Mouse (Mus musculus) granulocyte monocyte progenitor cell, adult 5-6 weeks (primary cell): ENCODE measurements around the gene Yeats2. TPM values are rescaled to one million over a fixed set of nuclear protein-coding genes. Genes with fewer than 3 reads are reported as not detected.

Source experiments
- ATAC-seq: replicated peaks from 2 replicates; pipeline ENCODE4 v1.8.0; 2016; ENCODE audit warnings: mild to moderate bottlenecking, moderate TSS enrichment, inconsistent platforms; ENCODE audit not compliant: poor library complexity, severe bottlenecking
- total RNA-seq, 2 experiments: library from RNA; stranded (forward) in 1 of 2; stranded (reverse) in 1 of 2; fragments of 200-712, 200-1000 nt in 1 of 2; fragments of >200 nt in 1 of 2; fragmentation: Nextera tagmentation in 1 of 2; gene quantifications; 2 replicates each; pipeline ENCODE4 v1.2.3; 2014 to 2017

Yeats2 gene
- total RNA-seq (2014; fragmentation: Nextera tagmentation): 47.2 and 65.0 TPM in 2 replicates
- 25.9 and 30.5 TPM in 2 replicates for total RNA-seq (2017)

DNA sequence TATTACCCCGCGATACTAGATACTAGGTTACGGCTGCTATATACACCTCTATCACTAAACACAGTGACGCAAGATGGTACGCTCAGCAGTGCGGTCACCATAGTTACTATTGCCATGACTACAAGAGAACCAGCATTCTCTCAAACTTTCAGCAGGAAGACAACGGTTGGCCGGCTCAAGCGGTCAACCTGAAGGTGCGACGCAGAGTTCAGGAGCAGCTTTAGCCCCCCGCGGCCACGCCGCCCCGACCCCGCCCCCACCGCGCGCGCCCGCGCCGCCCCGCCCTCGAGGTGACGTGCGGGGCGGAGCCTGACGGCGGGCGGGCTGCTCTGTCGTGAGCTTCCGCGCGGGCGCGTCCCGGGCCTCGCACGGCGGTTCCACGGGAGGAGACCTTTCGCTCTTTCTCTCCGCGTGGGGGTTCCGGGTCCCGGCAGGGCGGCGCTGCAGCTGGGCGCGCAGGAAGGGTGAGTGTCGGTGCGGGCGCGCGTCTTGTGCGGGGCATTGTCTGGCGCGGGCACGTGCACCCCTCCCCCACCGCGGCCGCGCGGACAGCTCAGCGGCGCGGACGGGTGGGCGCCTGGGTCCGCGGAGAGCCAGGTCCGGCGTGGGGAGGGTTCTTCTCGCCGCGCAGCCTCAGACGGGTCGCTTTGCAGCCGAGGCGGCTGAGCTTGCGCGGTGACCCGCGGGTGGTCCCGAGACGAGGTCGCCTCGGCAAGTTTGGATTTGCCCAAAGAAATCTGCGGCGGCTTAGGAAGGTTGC lies at the start of gene Yeats2:
TSS of gene Yeats2 (plus strand) at position 292 of the 760 bp plus-strand sequence.
- ATAC-seq: peak; percentile 83

DNA sequence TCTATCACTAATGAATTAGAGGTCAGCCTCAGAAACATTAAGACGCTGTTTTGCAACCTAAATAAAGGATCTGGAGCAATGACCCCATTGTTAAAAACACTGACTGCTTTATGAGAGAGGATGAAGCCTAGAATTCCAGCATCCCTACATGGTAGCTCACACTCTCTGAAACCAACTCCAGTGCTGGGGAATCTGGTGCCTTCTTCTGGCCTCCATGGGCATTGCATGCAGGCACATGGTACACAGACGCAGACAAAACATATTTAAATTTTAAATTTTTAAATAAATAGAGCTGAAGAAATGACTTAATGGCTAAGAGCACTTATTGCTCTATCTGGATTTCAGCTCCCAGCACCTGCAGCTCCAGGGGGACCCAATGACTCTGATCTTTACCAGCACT lies 44.9 kb upstream of the Yeats2 start:
- no peak for ATAC-seq

DNA sequence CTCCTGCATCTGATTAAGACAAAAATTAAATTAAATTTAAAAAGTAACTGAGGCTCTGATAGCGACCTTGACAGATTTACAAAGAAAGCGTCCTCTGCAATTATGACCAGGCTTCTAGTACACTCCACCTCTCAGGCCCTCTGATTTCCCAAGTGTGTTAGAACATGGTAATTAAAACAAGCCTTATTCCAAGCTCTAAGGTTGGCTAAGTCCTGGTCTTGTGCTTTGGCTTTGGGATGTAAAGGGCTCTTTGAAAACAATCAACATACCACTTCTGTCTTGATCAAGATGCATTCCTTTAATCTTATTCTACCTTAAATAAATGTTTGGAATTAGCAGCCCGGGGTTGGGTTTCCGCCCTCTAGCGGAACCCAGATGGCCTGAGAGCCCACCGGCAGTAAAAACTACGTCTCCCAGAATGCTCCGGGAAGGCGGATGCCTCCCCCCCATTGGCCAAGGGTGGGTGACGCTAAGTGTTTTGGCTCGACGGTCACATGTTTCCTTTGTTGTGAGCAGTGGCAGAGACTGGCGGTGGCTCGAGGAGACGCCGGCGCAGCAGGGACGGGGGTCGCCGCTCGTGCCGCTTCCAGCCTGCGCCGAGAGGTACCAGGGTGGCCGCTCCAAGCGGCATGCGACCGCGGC lies 43.7 kb upstream of the Yeats2 start, which contains the start of gene Klhl24:
TSS of gene Klhl24 (plus strand) at position 474 of the 642 bp plus-strand sequence.
- ATAC-seq: peak; percentile 86

DNA sequence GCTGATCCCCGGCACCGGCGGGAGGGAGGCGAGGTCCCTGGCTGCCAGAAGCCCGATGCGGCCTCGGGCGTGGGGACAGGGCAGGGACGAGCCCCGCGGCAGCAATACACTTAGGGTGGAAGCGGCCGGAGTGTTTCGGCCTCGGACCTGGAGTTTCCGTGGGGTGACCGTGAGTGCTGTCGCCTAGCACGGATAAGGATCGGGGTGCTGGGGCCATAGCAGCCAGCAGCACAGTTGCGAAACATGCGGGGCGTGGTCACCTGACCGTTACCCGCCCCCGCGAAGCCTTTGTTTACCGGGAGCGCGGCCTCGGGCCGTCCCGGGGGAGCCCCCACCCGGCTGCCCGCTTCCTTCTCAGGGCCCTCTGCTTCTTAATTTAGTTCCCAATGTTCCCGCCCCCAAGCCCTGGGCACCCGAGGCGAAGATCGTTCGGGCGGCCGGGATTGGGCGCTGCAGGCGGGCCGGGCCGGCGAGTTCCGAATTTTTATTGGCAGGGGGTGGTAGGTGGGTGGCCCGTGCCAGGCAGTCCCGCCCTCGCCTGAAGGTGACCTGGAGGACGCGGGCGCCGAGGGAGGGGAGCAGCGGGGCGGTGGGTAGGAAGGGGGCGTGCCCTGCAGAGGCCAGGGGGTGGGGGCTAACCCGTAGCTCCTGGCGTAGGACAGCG lies 43.0 kb upstream of the Yeats2 start:
- ATAC-seq: peak; percentile 84

DNA sequence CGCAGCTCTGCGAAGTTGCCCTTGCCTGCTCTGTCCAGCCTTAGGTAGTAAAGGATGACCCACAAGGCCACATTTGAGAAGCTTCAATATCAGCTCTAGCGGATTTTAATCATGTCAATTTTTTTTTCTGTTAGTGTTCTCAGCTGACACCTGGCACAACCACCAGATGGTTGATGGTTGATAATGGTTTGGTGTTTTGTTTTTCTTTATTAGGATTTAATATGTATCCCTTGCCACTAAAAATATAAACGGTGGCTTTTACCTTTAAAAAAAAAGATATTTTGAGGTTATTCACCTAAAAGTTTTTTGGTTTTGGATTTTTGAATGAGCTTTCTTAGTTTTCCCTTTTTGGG lies 42.5 kb upstream of the Yeats2 start:
- no peak for ATAC-seq

DNA sequence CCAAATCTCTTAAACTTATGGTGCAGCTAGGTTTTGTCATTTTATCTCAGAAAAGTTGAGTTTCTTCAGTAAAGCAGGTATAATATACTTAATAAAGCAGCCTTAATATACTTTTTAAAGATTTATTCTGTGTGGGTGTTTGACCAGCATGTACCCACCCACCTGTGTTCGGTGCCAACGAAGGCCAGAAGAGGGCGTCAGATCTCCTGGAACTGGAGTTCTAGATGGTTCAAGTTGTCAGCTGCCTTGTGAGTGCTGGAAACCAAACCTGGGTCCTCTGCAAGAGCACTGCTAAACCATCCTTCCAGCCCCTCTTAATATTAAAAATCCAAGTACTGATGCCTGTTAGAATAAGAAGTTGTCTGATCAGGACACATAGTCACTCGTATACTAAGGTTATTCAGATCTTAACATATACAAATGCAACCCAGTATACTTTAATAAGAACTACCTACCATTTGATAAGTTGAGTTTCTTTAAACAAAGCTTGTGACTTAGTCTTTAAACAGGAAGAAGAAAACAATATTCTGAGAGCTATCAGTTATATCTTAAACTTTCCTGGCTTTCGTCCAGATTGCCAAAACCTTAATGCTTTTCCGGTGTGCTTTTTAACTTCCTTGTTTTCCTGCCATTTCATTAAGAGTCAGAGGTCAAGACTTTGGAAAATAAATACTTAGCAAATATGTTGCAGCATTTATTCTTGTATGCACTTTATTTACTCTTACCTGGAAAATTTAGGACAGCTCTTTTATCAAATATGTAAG lies 41.8 kb upstream of the Yeats2 start:
- no peak for ATAC-seq

DNA sequence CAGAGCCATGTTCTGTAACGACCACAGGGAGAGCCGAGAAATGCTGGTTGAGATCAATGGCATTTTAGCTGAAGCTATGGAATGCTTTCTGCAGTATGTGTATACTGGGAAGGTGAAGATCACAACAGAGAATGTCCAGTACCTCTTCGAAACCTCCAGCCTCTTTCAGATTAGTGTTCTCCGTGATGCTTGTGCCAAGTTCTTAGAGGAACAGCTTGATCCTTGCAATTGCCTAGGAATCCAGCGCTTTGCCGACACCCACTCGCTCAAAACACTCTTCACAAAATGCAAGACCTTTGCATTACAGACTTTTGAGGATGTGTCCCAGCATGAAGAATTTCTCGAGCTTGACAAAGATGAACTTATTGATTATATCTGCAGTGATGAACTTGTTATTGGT lies 33.9 kb upstream of the Yeats2 start:
- ATAC-seq: no peak

DNA sequence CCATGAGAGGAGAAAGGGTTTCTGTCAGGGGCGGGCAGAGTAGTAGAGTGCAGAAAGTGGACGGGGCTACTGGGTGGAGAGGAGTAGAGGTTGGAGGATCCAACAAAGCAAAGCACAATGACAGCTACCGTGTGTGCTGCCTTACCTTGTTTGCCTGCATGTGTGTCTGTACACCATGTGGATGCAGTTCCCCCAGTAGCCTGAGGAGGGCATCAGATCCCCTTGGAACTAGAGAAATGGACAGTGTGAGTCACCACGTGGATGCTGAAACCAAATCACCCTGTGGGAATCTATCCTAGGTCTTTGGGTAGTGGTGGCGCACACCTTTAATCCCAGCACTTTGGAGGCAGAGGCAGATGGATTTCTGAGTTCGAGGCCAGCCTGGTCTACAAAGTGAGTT lies 31.9 kb upstream of the Yeats2 start:
- no peak for ATAC-seq

DNA sequence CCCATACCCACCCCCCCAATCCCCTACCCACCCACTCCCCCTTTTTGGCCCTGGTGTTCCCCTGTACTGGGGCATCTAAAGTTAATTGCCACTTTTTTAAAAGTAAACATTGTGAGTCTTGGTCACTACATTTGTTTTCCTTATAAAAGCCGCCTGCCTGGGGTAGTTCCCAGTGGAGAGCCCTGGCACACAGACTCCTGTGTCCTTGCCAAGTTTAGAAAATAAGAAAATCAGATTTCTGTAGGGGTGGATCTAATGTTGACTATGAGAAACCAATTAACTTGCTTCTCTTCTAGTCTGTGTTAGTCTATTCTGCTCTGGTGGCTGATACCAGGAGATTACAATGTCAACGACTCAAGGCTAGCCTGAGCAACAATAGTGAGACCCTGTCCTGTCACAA lies 28.2 kb upstream of the Yeats2 start:
- ATAC-seq: no peak

DNA sequence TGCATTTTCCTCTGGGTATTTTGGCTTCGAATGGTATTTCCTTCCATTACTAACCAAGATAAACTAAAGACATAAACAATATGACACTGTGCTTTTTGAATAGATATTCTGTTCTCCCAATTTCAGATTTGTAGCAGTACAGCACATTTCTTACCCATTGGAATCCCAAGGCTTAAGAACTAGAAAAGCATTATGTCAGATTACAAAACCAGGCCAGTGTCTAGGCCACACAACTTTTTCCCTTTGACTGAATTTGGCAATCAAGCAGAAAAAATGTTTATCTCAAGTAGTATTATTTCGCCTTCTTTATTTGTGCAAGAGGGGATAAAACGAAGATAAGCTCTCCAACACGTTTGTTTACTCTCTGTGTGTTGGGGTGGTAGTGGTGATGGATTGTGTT lies 24.8 kb upstream of the Yeats2 start:
- no peak for ATAC-seq

DNA sequence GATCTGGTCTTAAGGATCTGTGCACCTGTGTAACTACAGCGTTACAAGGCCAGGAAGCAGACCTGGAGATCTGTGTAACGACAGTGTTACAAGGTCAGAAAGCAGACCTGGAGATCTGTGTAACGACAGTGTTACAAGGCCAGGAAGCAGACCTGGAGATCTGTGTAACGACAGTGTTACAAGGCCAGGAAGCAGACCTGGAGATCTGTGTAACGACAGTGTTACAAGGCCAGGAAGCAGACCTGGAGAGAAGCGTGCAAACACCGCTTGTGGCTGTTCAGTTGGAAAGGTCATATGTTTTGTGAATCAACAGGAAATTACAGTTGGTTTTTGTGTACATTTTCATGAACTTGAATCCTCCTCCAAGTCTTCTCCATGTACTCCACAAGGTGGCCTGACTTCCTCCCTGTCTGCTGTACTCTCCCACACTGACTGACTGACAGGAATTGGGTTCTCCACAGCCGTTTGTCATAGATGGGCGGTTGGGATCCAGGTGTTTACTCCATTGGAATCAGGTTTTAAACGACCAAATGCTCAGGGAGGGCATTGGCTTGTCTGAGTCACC lies 14.5 kb upstream of the Yeats2 start:
- peak; percentile 65 for ATAC-seq

DNA sequence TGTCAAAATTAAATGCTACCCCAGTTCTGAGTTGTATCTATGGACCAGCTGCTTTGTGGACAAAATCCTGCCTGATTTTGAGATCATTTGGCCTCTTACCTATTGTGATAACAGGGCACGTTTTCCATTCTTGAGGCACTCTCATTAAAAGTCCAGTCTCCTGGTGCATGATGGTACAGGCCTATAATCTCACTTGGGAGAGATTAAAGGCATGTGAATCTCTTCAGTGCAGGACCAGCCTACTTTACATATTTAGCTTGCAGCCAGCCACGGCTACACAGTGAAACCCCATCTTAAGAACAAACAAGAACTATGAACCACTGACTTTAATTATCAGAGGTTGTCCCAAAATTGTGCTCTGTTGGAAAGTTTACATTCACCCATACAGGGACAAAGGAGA lies 10.5 kb upstream of the Yeats2 start:
- ATAC-seq: no peak

DNA sequence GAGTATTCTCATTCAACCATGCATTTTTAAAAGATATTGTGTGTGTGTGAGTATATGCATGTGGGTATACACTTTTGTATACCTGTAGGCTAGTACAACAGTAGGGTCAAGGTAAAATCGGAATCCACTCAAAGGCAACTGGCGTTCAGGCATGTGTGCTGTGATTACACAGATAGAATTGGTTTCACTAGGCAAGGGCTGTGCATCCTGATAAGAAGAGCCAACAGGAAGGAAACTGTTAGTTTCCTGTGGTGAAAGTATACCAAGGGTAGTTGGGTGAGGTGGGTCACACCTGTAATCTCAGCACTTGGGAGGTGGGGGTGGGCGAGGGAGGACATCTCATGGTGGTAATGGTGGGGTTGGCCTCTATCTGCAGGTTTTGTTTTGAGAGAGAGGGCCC lies 3.7 kb downstream of the Yeats2 start:
- no peak for ATAC-seq

DNA sequence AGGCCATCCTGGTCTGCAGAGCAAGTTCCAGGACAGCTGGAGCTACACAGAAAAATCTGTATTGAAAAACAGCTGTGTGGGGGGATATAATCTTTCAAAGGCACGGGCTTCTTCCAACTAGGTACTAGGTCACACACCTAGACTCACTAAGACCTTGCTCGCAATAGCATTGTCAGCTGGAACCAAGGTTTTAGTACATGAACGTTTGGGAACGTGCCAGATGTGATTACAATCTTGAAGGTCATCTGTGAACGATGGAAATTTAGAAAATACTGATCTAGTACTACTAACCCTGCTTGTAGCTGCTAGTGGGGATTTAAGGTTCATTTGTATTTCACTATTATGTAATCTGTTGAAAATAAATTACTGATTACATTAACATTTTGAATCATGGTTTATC lies 11.1 kb downstream of the Yeats2 start:
- no peak for ATAC-seq

DNA sequence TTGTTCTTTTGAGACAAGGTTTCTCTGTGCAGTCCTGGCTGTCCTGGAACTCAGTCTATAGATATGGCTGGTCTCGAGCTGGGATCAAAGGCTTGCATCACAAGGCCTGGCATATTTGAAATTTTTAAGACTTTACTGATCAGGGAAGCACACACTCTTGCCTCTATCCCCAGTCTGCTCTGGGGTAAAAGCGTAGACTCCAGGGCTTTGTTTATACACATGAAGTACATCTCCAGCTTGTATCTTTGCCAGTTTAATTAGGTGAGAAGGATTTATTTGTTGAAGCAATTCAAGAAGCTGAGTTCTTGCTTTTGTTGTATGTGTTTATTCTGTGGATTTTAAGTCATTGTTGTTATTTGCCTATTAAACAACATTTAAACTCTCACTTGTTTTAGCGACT lies 12.9 kb downstream of the Yeats2 start:
- ATAC-seq: no peak

DNA sequence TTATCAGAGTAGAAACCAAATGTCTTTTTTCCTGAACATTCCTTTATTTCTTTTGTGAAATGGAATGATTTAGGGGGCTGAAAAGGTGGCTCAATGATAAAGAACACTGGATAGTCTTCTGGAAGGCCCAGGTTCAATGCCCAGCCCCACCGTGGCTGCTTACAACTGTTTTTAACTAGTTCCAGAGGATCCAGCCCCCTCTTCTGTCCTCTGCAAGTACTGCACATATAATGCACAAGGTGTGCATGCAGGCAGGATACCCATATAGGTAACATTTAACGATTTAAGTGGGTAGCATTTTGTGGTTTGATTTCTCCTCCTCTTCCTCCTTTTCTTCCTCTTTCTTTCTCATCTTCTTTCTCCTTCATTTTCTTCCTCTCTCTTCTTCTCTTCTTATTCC lies 19.3 kb downstream of the Yeats2 start:
- no peak for ATAC-seq

DNA sequence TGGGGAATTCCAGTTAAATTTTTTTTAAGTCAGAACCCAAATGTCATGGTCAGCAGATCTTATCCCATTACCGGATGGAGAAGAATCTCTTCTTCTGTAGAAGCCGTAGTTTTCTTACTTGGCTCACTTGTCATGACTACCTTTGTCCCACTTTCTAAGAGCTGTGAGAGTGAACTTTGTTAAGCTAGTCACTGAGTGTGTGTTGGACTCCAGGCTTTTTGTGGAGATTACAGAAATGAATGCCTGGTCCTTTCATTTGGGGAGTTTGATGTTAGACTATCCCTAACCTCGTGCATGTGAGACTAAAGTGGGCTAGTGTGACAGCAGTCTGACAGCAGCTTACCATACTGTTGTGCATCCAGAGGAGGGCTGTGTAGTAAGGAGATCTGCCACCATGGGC lies 28.2 kb downstream of the Yeats2 start:
- ATAC-seq: no peak

DNA sequence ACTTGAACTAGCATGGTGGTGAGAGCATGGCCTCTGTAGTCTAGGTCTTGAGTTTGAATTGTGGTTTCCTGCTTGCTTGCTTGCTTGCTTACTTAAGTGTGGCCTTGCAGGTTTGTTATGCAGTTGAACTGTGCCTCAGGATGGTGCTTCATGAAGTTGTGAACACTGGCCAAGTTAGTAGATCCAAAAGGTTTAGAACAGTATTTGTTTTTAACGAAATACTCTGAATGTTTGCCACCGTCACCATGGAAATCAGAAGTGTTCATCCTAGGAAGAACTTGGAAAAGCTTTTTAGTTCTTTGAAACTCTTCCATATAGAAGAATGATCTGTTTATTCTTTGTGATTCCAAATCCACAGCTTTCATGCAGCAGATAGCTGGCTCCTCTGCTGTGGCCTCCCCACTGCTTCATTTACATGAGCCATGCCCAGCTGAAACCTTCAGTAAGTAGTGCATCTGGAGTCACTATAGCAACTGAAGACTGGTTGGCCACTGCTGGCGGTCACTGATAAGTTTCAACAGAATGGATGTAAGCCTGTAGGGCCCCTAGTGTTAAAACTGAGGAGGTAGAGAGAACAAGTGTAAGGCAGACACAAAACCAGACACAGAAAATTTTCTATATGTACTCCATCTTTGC lies 28.7 kb downstream of the Yeats2 start:
- no peak for ATAC-seq

DNA sequence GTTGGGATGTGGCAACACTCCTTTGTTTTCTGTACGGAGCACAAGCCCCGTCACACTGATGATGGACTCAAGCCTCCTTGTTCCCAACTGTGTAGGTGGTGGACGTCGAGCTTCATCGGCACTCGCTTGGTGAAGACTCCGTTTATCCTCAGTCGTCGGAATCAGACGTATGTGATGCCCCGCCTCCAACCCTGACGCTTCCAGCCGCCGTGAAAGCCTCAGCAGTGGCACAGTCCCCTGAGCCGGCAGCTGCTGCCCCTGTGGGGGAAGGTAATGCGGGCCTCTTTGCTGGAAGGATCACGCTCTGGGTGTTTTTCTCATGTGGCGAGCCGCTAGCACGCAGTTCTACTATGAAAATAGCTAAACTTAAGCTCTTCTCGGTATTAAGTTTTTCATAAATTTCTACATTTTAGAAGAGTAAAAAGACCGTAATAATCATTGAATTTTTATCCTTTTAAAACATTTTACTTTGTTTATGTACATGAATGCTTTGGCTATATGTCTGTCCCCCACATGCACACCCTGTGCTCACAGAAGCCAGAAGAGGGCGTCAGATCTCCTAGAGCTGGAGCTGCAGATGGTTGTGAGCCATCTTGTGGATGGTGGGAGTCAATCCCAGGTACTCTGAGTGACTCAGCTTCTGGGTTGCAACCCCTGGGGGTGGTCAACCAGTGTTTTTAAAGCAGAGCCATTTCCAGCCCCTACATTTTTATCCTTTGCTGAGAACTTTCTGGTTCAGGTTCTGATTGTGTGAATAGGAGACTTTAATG lies 38.7 kb downstream of the Yeats2 start:
- ATAC-seq: no peak
